Mouse (Mus musculus) spleen, adult 2 months (tissue): ENCODE data around the gene Edc3.

Source experiments
- CTCF ChIP-seq: fragments of 200-500 bp; IDR thresholded peaks from 2 replicates; pipeline ENCODE4 v1.5.1; 2011; ENCODE audit warnings: mild to moderate bottlenecking, inconsistent platforms; ENCODE audit not compliant: insufficient read depth, insufficient read length, insufficient replicate concordance; ENCODE audit errors: extremely low read depth
- POLR2A ChIP-seq: fragments of 200-500 bp; IDR thresholded peaks from 2 replicates; pipeline ENCODE4 v1.6.1; 2011; ENCODE audit warnings: low read depth, low read length, inconsistent platforms

DNA sequence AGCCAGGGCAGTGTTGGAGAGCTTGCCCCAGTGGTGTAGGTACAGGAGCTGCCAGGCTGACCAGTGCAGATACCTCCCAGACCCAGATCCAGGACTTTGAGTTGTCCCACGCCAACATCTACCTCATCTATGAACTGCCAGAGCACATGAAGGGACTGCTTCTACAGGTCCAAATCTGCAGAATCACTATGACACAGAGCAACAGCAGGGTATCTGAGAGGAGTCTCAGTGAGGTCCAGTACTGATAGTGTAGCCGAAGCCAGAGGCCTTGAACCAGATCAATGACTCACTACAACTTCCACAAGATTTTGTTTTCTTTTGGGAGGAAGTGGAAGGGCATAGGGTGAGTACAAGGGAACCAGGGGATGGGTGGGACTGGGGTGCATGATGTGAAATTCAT lies 20.6 kb upstream of the Edc3 start, which contains the start of gene Cyp1a1:
- TF ChIP-seq POLR2A (no peak), CTCF (no peak)
